Comparison of ENCODE assay signal across 16 mouse cellular contexts in genomic region chr13:55555921-55556320, GRCm38 (mm10). TPM values are rescaled to one million over a fixed set of nuclear protein-coding genes. Genes with fewer than 3 reads are reported as not detected.
A peak's percentile ranks its signal among the peaks of the same experiment; 100 is the strongest.
DNase-seq lines count a peak whose midpoint lies in the region.
"Had no signal": no experiment of that assay in that cellular context is flagged by ENCODE, and none has a peak within 500 bp of the region (broad histone marks: within the 10 kb centered on the region; RNA-seq: fewer than 3 reads in every experiment).

No protein-coding gene starts in this region.

- H3K9me3 ChIP-seq in heart, embryonic 10.5 days = no peaks in the 10 kb centered on the region
- H3K9me3 ChIP-seq: G1E had no signal

- H3K4me1 ChIP-seq in heart, embryonic 10.5 days = no peaks in the 10 kb centered on the region

- H3K27me3 ChIP-seq in heart, embryonic 10.5 days (ENCODE audit: insufficient read depth, poor library complexity, severe bottlenecking) = no peaks in the 10 kb centered on the region
- H3K27me3 ChIP-seq: CH12.LX, Patski had no signal

- peak; percentile 91 for DNase-seq in heart, adult 11 months
- no peak for DNase-seq in heart, embryonic 10.5 days (ENCODE audit: low spot score)
- DNase-seq: adrenal gland, adult 2 months; adrenal gland, adult 8-10 months; adrenal gland, postnatal 10 days; adrenal gland, postnatal 14 days; adrenal gland, postnatal 25 days; adrenal gland, postnatal 36 days; B cell, adult 2 months; cerebellum, adult 11 months; cerebellum, adult 11-12 months; cerebellum, adult 18-20 months; cerebellum, adult 2 months had no signal

- WGBS in heart, embryonic 10.5 days = 93% methylated on average over 9 of the region's 9 CpGs

- H3K4me3 ChIP-seq in heart, embryonic 10.5 days = no peak overlapping the region

- peaks cover 58% of the 10 kb centered on the region for H3K36me3 ChIP-seq in heart, embryonic 10.5 days

- H3K27ac ChIP-seq in heart, embryonic 10.5 days = no peak overlapping the region

RNA-seq across cellular contexts. Expression of gene Fam193b, which starts 15.0 kb away (rescaled TPM):
- 25.9 and 44.0 TPM in 2 replicates for polyA plus RNA-seq in heart, embryonic 10.5 days (2016; fragmentation: Nextera tagmentation; extraction: Ambion mirVana)

RNA-seq across cellular contexts. Expression of gene Tmed9, which starts 17.6 kb away (rescaled TPM):
- 129 and 173 TPM in 2 replicates for polyA plus RNA-seq in heart, embryonic 10.5 days (2016; fragmentation: Nextera tagmentation; extraction: Ambion mirVana)

RNA-seq across cellular contexts. Expression of gene Ddx41, which starts 19.5 kb away (rescaled TPM):
- polyA plus RNA-seq in heart, embryonic 10.5 days (2016; fragmentation: Nextera tagmentation; extraction: Ambion mirVana) = 43.4 and 64.1 TPM in 2 replicates

RNA-seq across cellular contexts. Expression of gene Dok3, which starts 26.8 kb away (rescaled TPM):
- polyA plus RNA-seq in heart, embryonic 10.5 days (2016; fragmentation: Nextera tagmentation; extraction: Ambion mirVana) = 0.57 and 2.4 TPM in 2 replicates

RNA-seq across cellular contexts. Expression of gene Pdlim7, which starts 42.4 kb away (rescaled TPM):
- polyA plus RNA-seq in heart, embryonic 10.5 days (2016; fragmentation: Nextera tagmentation; extraction: Ambion mirVana) = 397 and 462 TPM in 2 replicates
